Mouse (Mus musculus): ENCODE measurements at regions not wholly inside any gene's neighbourhood (a gene's known extent, or its start where the extent isn't known, plus 50 kb on each side); places are given as distances from the start of the nearest gene placed in this dataset.

GRCm38 (mm10) chr9:120703291-120703930 is 132.2 kb downstream of the Rpl14 start:
- Histone ChIP-seq H3K4me3 (ENCODE audit: low read depth, low read length) (no peak overlapping the region), H3K9ac (replicated peaks; ENCODE audit: low read depth, low read length) (no peak overlapping the region), H3K4me2 (ENCODE audit: low read depth, low read length) (no peak overlapping the region), H3K36me3 (ENCODE audit: control insufficient read depth, insufficient read depth, low read length) (no peaks in the 10 kb centered on the region), H3K27ac (ENCODE audit: low read depth, low read length) (no peak overlapping the region), H3K4me1 (ENCODE audit: control insufficient read depth, insufficient read depth, low read length) (0 out of 2 replicates have a peak, but pooled peaks cover 6% of the 10 kb centered on the region), H3K9me3 (ENCODE audit: control insufficient read depth, low read length) (no peaks in the 10 kb centered on the region), H3K27me3 (ENCODE audit: control insufficient read depth, insufficient read depth, low read length) (no peaks in the 10 kb centered on the region)
- WGBS = 29% methylated on average over 10 of the region's 10 CpGs
- ATAC-seq (ENCODE audit: low read depth) = no peak; the same call in 1 of the 2 replicates

- H3K27ac ChIP-seq (ENCODE audit: low read depth, low read length) = no peak overlapping the region
- H3K4me3 ChIP-seq (ENCODE audit: low read depth, low read length) = no peak overlapping the region
- ATAC-seq (ENCODE audit: low read depth) = no peak
- H3K27me3 ChIP-seq (ENCODE audit: control insufficient read depth, insufficient read depth, low read length) = no peaks in the 10 kb centered on the region
- no peak overlapping the region for H3K9ac ChIP-seq (replicated peaks; ENCODE audit: low read depth, low read length)
- WGBS = 67% methylated on average over 9 of the region's 9 CpGs
- 0 out of 2 replicates have a peak, but pooled peaks cover 6% of the 10 kb centered on the region for H3K4me1 ChIP-seq (ENCODE audit: control insufficient read depth, insufficient read depth, low read length)
- no peak overlapping the region for H3K4me2 ChIP-seq (ENCODE audit: low read depth, low read length)
- H3K9me3 ChIP-seq (ENCODE audit: control insufficient read depth, low read length) = no peaks in the 10 kb centered on the region
- no peaks in the 10 kb centered on the region for H3K36me3 ChIP-seq (ENCODE audit: control insufficient read depth, insufficient read depth, low read length)
Measured at GRCm38 (mm10) chr9:120706562-120707198, 135.4 kb downstream of the Rpl14 start.

GRCm38 (mm10) chr9:120708507-120708906 is 137.3 kb downstream of the Rpl14 start:
- no peaks in the 10 kb centered on the region for H3K27me3 ChIP-seq (ENCODE audit: control insufficient read depth, insufficient read depth, low read length)
- H3K4me2 ChIP-seq (ENCODE audit: low read depth, low read length) = peak overlapping the region; percentile 17; the same call in 1 of the 2 replicates
- no peaks in the 10 kb centered on the region for H3K9me3 ChIP-seq (ENCODE audit: control insufficient read depth, low read length)
- no peaks in the 10 kb centered on the region for H3K36me3 ChIP-seq (ENCODE audit: control insufficient read depth, insufficient read depth, low read length)
- H3K4me1 ChIP-seq (ENCODE audit: control insufficient read depth, insufficient read depth, low read length) = no peaks in the 10 kb centered on the region
- H3K4me3 ChIP-seq (ENCODE audit: low read depth, low read length) = no peak overlapping the region
- H3K9ac ChIP-seq (replicated peaks; ENCODE audit: low read depth, low read length) = no peak overlapping the region
- ATAC-seq (ENCODE audit: low read depth) = no peak
- no peak overlapping the region for H3K27ac ChIP-seq (ENCODE audit: low read depth, low read length)
- 21% methylated on average over 11 of the region's 11 CpGs for WGBS

- no peak overlapping the region for H3K4me3 ChIP-seq (ENCODE audit: low read depth, low read length)
- WGBS = 71% methylated on average over 10 of the region's 10 CpGs
- no peak overlapping the region for H3K4me2 ChIP-seq (ENCODE audit: low read depth, low read length)
- no peaks in the 10 kb centered on the region for H3K4me1 ChIP-seq (ENCODE audit: control insufficient read depth, insufficient read depth, low read length)
- H3K9ac ChIP-seq (replicated peaks; ENCODE audit: low read depth, low read length) = no peak overlapping the region
- H3K9me3 ChIP-seq (ENCODE audit: control insufficient read depth, low read length) = no peaks in the 10 kb centered on the region
- no peaks in the 10 kb centered on the region for H3K36me3 ChIP-seq (ENCODE audit: control insufficient read depth, insufficient read depth, low read length)
- no peak for ATAC-seq (ENCODE audit: low read depth)
- H3K27ac ChIP-seq (ENCODE audit: low read depth, low read length) = no peak overlapping the region
- H3K27me3 ChIP-seq (ENCODE audit: control insufficient read depth, insufficient read depth, low read length) = no peaks in the 10 kb centered on the region
Measured at GRCm38 (mm10) chr9:120709146-120709655, 138.0 kb downstream of the Rpl14 start.

GRCm38 (mm10) chr9:120712987-120713386 is 141.7 kb downstream of the Rpl14 start:
- no peak overlapping the region for H3K27ac ChIP-seq (ENCODE audit: low read depth, low read length)
- H3K9ac ChIP-seq (replicated peaks; ENCODE audit: low read depth, low read length) = no peak overlapping the region
- 94% methylated on average over 2 of the region's 2 CpGs for WGBS
- H3K4me1 ChIP-seq (ENCODE audit: control insufficient read depth, insufficient read depth, low read length) = no peaks in the 10 kb centered on the region
- H3K27me3 ChIP-seq (ENCODE audit: control insufficient read depth, insufficient read depth, low read length) = no peaks in the 10 kb centered on the region
- no peak overlapping the region for H3K4me3 ChIP-seq (ENCODE audit: low read depth, low read length)
- H3K9me3 ChIP-seq (ENCODE audit: control insufficient read depth, low read length) = no peaks in the 10 kb centered on the region
- no peaks in the 10 kb centered on the region for H3K36me3 ChIP-seq (ENCODE audit: control insufficient read depth, insufficient read depth, low read length)
- no peak overlapping the region for H3K4me2 ChIP-seq (ENCODE audit: low read depth, low read length)
- no peak for ATAC-seq (ENCODE audit: low read depth)

- no peak for ATAC-seq (ENCODE audit: low read depth)
- Histone ChIP-seq H3K4me3 (ENCODE audit: low read depth, low read length) (no peak overlapping the region), H3K27ac (ENCODE audit: low read depth, low read length) (no peak overlapping the region), H3K27me3 (ENCODE audit: control insufficient read depth, insufficient read depth, low read length) (no peaks in the 10 kb centered on the region), H3K9me3 (ENCODE audit: control insufficient read depth, low read length) (no peaks in the 10 kb centered on the region), H3K36me3 (ENCODE audit: control insufficient read depth, insufficient read depth, low read length) (no peaks in the 10 kb centered on the region), H3K4me1 (ENCODE audit: control insufficient read depth, insufficient read depth, low read length) (no peaks in the 10 kb centered on the region), H3K9ac (replicated peaks; ENCODE audit: low read depth, low read length) (no peak overlapping the region), H3K4me2 (ENCODE audit: low read depth, low read length) (no peak overlapping the region)
- whole genome bisulfite sequencing = 83% methylated on average over 7 of the region's 7 CpGs
Measured at GRCm38 (mm10) chr9:120715665-120716121, 144.4 kb downstream of the Rpl14 start.

- no peaks in the 10 kb centered on the region for H3K36me3 ChIP-seq (ENCODE audit: control insufficient read depth, insufficient read depth, low read length)
- H3K4me2 ChIP-seq (ENCODE audit: low read depth, low read length) = no peak overlapping the region
- no peak overlapping the region for H3K27ac ChIP-seq (ENCODE audit: low read depth, low read length)
- H3K27me3 ChIP-seq (ENCODE audit: control insufficient read depth, insufficient read depth, low read length) = no peaks in the 10 kb centered on the region
- no peak overlapping the region for H3K4me3 ChIP-seq (ENCODE audit: low read depth, low read length)
- no peaks in the 10 kb centered on the region for H3K4me1 ChIP-seq (ENCODE audit: control insufficient read depth, insufficient read depth, low read length)
- H3K9ac ChIP-seq (replicated peaks; ENCODE audit: low read depth, low read length) = no peak overlapping the region
- ATAC-seq (ENCODE audit: low read depth) = no peak
- no peaks in the 10 kb centered on the region for H3K9me3 ChIP-seq (ENCODE audit: control insufficient read depth, low read length)
- WGBS = 86% methylated on average over 3 of the region's 3 CpGs
Measured at GRCm38 (mm10) chr9:120718812-120719211, 147.6 kb downstream of the Rpl14 start.

- Histone ChIP-seq H3K9me3 (ENCODE audit: control insufficient read depth, low read length) (no peaks in the 10 kb centered on the region), H3K36me3 (ENCODE audit: control insufficient read depth, insufficient read depth, low read length) (no peaks in the 10 kb centered on the region), H3K27ac (ENCODE audit: low read depth, low read length) (no peak overlapping the region), H3K9ac (replicated peaks; ENCODE audit: low read depth, low read length) (no peak overlapping the region), H3K4me1 (ENCODE audit: control insufficient read depth, insufficient read depth, low read length) (no peaks in the 10 kb centered on the region), H3K4me2 (ENCODE audit: low read depth, low read length) (no peak overlapping the region), H3K27me3 (ENCODE audit: control insufficient read depth, insufficient read depth, low read length) (no peaks in the 10 kb centered on the region), H3K4me3 (ENCODE audit: low read depth, low read length) (no peak overlapping the region)
- no peak for ATAC-seq (ENCODE audit: low read depth)
- WGBS = 90% methylated on average over 9 of the region's 9 CpGs
Measured at GRCm38 (mm10) chr9:120721451-120722123, 150.3 kb downstream of the Rpl14 start.

GRCm38 (mm10) chr9:120723026-120723425 is 151.8 kb downstream of the Rpl14 start:
- 52% methylated on average over 5 of the region's 5 CpGs for WGBS
- Histone ChIP-seq H3K36me3 (ENCODE audit: control insufficient read depth, insufficient read depth, low read length) (no peaks in the 10 kb centered on the region), H3K27me3 (ENCODE audit: control insufficient read depth, insufficient read depth, low read length) (no peaks in the 10 kb centered on the region), H3K9ac (replicated peaks; ENCODE audit: low read depth, low read length) (no peak overlapping the region), H3K4me2 (ENCODE audit: low read depth, low read length) (no peak overlapping the region), H3K4me1 (ENCODE audit: control insufficient read depth, insufficient read depth, low read length) (no peaks in the 10 kb centered on the region), H3K27ac (ENCODE audit: low read depth, low read length) (no peak overlapping the region), H3K9me3 (ENCODE audit: control insufficient read depth, low read length) (no peaks in the 10 kb centered on the region), H3K4me3 (ENCODE audit: low read depth, low read length) (no peak overlapping the region)
- no peak for ATAC-seq (ENCODE audit: low read depth)

All from neural tube, embryonic 14.5 days (tissue).